Mouse (Mus musculus) midbrain, embryonic 13.5 days (tissue): Measurements from ENCODE around the gene Rnf180. TPM values are rescaled to one million over a fixed set of nuclear protein-coding genes. Genes with fewer than 3 reads are reported as not detected.
"Not testable (repeated sequence)": the region's sequence is repeated elsewhere in the genome, so short reads cannot be mapped to it uniquely, and the experiment has no call there.

ENCODE experiments used
- ATAC-seq: fragments of 200-750 bp; cut with Nextera tagmentation; 2 replicates; pipeline ENCODE4 v1.8.0; 2017; ENCODE audit warnings: mild to moderate bottlenecking, moderate TSS enrichment, moderate library complexity
- H3K27ac ChIP-seq: fragments of 300-500 bp; sonication (generic); 2 replicates; pipeline ENCODE4 v1.5.1; 2015; ENCODE audit warnings: inconsistent platforms, mild to moderate bottlenecking, moderate library complexity
- H3K27me3 ChIP-seq: fragments of 300-500 bp; sonication (generic); 2 replicates; pipeline ENCODE4 v1.6.1; 2015; ENCODE audit warnings: mild to moderate bottlenecking, inconsistent platforms
- H3K36me3 ChIP-seq: fragments of 300-500 bp; sonication (generic); 2 replicates; pipeline ENCODE4 v1.6.1; 2015; ENCODE audit warnings: mild to moderate bottlenecking, inconsistent platforms
- H3K4me1 ChIP-seq: fragments of 300-500 bp; sonication (generic); replicated peaks from 2 replicates; pipeline ENCODE4 v1.6.1; 2015; ENCODE audit warnings: inconsistent platforms
- H3K4me2 ChIP-seq: fragments of 300-500 bp; sonication (generic); replicated peaks from 2 replicates; pipeline ENCODE4 v1.6.1; 2015; ENCODE audit warnings: moderate library complexity, mild to moderate bottlenecking, inconsistent platforms
- H3K4me3 ChIP-seq: fragments of 300-500 bp; sonication (generic); replicated peaks from 2 replicates; pipeline ENCODE4 v1.5.1; 2015; ENCODE audit warnings: mild to moderate bottlenecking, inconsistent platforms
- H3K9ac ChIP-seq: fragments of 300-500 bp; sonication (generic); replicated peaks from 2 replicates; pipeline ENCODE4 v1.6.1; 2015; ENCODE audit warnings: mild to moderate bottlenecking, inconsistent platforms
- H3K9me3 ChIP-seq: fragments of 300-500 bp; sonication (generic); 2 replicates; pipeline ENCODE4 v1.6.1; 2016; ENCODE audit warnings: mild to moderate bottlenecking, inconsistent platforms
- WGBS: fragments of 180-500 bp; shearing (Covaris S2); methylation state at CpG from one replicate; pipeline ENCODE4 v1.1.7; 2015; 5-methylcytosine and 5-hydroxymethylcytosine counted together
- polyA plus RNA-seq: library from polyadenylated mRNA; unstranded; fragments of >200 nt; fragmentation: Nextera tagmentation; extraction: Ambion mirVana; gene quantifications from 2 replicates; pipeline ENCODE4 v1.2.1, GENCODE M21; 2015

The Rnf180 gene
- polyA plus RNA-seq: 19.7 and 22.5 TPM in 2 replicates

GRCm38 (mm10) chr13:105294715-105295114 lies at the start of gene Rnf180:
Gene Rnf180 (minus strand): TSS chr13:105294815.
- peak within 1 kb of the TSS; percentile 69 for H3K27ac ChIP-seq
- H3K9ac ChIP-seq: peak within 1 kb of the TSS; percentile 94
- peaks cover 24% of the 10 kb centered on the region for H3K4me1 ChIP-seq
- no peaks in the 10 kb centered on the region for H3K27me3 ChIP-seq
- H3K36me3 ChIP-seq: peaks cover 2% of the 10 kb centered on the region; the same call in 1 of the 2 replicates
- H3K9me3 ChIP-seq: no peaks in the 10 kb centered on the region
- H3K4me2 ChIP-seq: peak within 1 kb of the TSS; percentile 79
- no peak for ATAC-seq
- H3K4me3 ChIP-seq: peak within 1 kb of the TSS; percentile 86
- 57% methylated on average over 11 of the region's 11 CpGs for WGBS

GRCm38 (mm10) chr13:105331199-105331968 lies 36.8 kb upstream of the Rnf180 start:
- H3K9me3 ChIP-seq: no peaks in the 10 kb centered on the region
- 80% methylated on average over 5 of the region's 5 CpGs for WGBS
- no peak overlapping the region for H3K27ac ChIP-seq
- no peak overlapping the region for H3K4me2 ChIP-seq
- H3K4me1 ChIP-seq: no peaks in the 10 kb centered on the region
- ATAC-seq: no peak
- H3K4me3 ChIP-seq: no peak overlapping the region
- H3K27me3 ChIP-seq: no peaks in the 10 kb centered on the region
- H3K9ac ChIP-seq: no peak overlapping the region
- no peaks in the 10 kb centered on the region for H3K36me3 ChIP-seq

GRCm38 (mm10) chr13:105326946-105327345 lies 32.3 kb upstream of the Rnf180 start:
- Histone ChIP-seq H3K9me3 (no peaks in the 10 kb centered on the region), H3K9ac (no peak overlapping the region), H3K27me3 (no peaks in the 10 kb centered on the region), H3K4me3 (no peak overlapping the region), H3K4me2 (no peak overlapping the region), H3K27ac (no peak overlapping the region), H3K4me1 (no peaks in the 10 kb centered on the region), H3K36me3 (no peaks in the 10 kb centered on the region)
- 64% methylated on average over 1 of the region's 1 CpGs for WGBS
- ATAC-seq: no peak

- Histone ChIP-seq H3K4me2 (no peak overlapping the region), H3K27me3 (no peaks in the 10 kb centered on the region), H3K4me1 (no peaks in the 10 kb centered on the region), H3K4me3 (no peak overlapping the region), H3K9ac (no peak overlapping the region), H3K27ac (no peak overlapping the region), H3K9me3 (no peaks in the 10 kb centered on the region), H3K36me3 (no peaks in the 10 kb centered on the region)
- no peak for ATAC-seq
- WGBS: 87% methylated on average over 1 of the region's 1 CpGs
Measured at GRCm38 (mm10) chr13:105316926-105317325, 22.3 kb upstream of the Rnf180 start.

GRCm38 (mm10) chr13:105316009-105316408 lies 21.4 kb upstream of the Rnf180 start:
- H3K27ac ChIP-seq: no peak overlapping the region
- H3K4me3 ChIP-seq: no peak overlapping the region
- H3K27me3 ChIP-seq: no peaks in the 10 kb centered on the region
- no peaks in the 10 kb centered on the region for H3K9me3 ChIP-seq
- no peaks in the 10 kb centered on the region for H3K36me3 ChIP-seq
- H3K4me1 ChIP-seq: no peaks in the 10 kb centered on the region
- ATAC-seq: no peak
- H3K4me2 ChIP-seq: no peak overlapping the region
- WGBS: 83% methylated on average over 6 of the region's 6 CpGs
- no peak overlapping the region for H3K9ac ChIP-seq

GRCm38 (mm10) chr13:105312763-105313162 lies 18.1 kb upstream of the Rnf180 start:
- Histone ChIP-seq H3K36me3 (no peaks in the 10 kb centered on the region), H3K27ac (no peak overlapping the region), H3K27me3 (no peaks in the 10 kb centered on the region), H3K4me3 (no peak overlapping the region), H3K4me2 (no peak overlapping the region), H3K9me3 (no peaks in the 10 kb centered on the region), H3K9ac (no peak overlapping the region), H3K4me1 (no peaks in the 10 kb centered on the region)
- 85% methylated on average over 6 of the region's 6 CpGs for WGBS
- no peak for ATAC-seq

GRCm38 (mm10) chr13:105310562-105310961 lies 15.9 kb upstream of the Rnf180 start:
- H3K4me1 ChIP-seq, ATAC-seq, H3K36me3 ChIP-seq, H3K9ac ChIP-seq, H3K9me3 ChIP-seq, H3K27me3 ChIP-seq, H3K4me2 ChIP-seq, H3K27ac ChIP-seq, H3K4me3 ChIP-seq: not testable (repeated sequence)
- 87% methylated on average over 4 of the region's 4 CpGs for WGBS

GRCm38 (mm10) chr13:105305513-105305912 lies 10.9 kb upstream of the Rnf180 start:
- Histone ChIP-seq H3K9ac (no peak overlapping the region), H3K4me3 (no peak overlapping the region), H3K9me3 (no peaks in the 10 kb centered on the region), H3K4me2 (no peak overlapping the region), H3K27me3 (no peaks in the 10 kb centered on the region), H3K4me1 (no peaks in the 10 kb centered on the region), H3K27ac (no peak overlapping the region), H3K36me3 (no peaks in the 10 kb centered on the region)
- no peak for ATAC-seq
- WGBS: 87% methylated on average over 2 of the region's 2 CpGs

GRCm38 (mm10) chr13:105304054-105304453 lies 9.4 kb upstream of the Rnf180 start:
- H3K9me3 ChIP-seq: no peaks in the 10 kb centered on the region
- H3K4me1 ChIP-seq: no peaks in the 10 kb centered on the region
- no peak overlapping the region for H3K4me2 ChIP-seq
- H3K27me3 ChIP-seq: no peaks in the 10 kb centered on the region
- no peak for ATAC-seq
- no peak overlapping the region for H3K4me3 ChIP-seq
- no peak overlapping the region for H3K27ac ChIP-seq
- no peaks in the 10 kb centered on the region for H3K36me3 ChIP-seq
- H3K9ac ChIP-seq: no peak overlapping the region
- 68% methylated on average over 4 of the region's 4 CpGs for WGBS

GRCm38 (mm10) chr13:105300009-105300346 lies 5.4 kb upstream of the Rnf180 start:
- Histone ChIP-seq H3K4me3 (no peak overlapping the region), H3K9ac (no peak overlapping the region), H3K27ac (no peak overlapping the region), H3K36me3 (no peaks in the 10 kb centered on the region), H3K9me3 (no peaks in the 10 kb centered on the region), H3K4me1 (no peaks in the 10 kb centered on the region), H3K27me3 (no peaks in the 10 kb centered on the region), H3K4me2 (no peak overlapping the region)
- 79% methylated on average over 4 of the region's 4 CpGs for WGBS
- no peak for ATAC-seq

GRCm38 (mm10) chr13:105299162-105300008 lies 4.8 kb upstream of the Rnf180 start:
- Histone ChIP-seq H3K4me1 (0 out of 2 replicates have a peak, but pooled peaks cover 2% of the 10 kb centered on the region), H3K27ac (no peak overlapping the region), H3K4me2 (no peak overlapping the region), H3K9ac (no peak overlapping the region), H3K27me3 (no peaks in the 10 kb centered on the region), H3K36me3 (no peaks in the 10 kb centered on the region), H3K9me3 (no peaks in the 10 kb centered on the region), H3K4me3 (no peak overlapping the region)
- 75% methylated on average over 4 of the region's 4 CpGs for WGBS
- ATAC-seq: no peak
